Mouse (Mus musculus) myocyte (in vitro differentiated cells): ENCODE results near the gene Timm23. TPM values are rescaled to one million over a fixed set of nuclear protein-coding genes. Genes with fewer than 3 reads are reported as not detected.

Experiments used
- H3K27me3 ChIP-seq: one replicate; pipeline ENCODE4 v1.6.1; 2011; ENCODE audit not compliant: control insufficient read depth, insufficient read depth, insufficient read length
- H3K36me3 ChIP-seq: one replicate; pipeline ENCODE4 v1.6.1; 2011; ENCODE audit not compliant: control insufficient read depth, insufficient read depth
- H3K4me2 ChIP-seq: one replicate; pipeline ENCODE4 v1.6.1; 2011; ENCODE audit warnings: low read depth, control low read depth
- H3K4me3 ChIP-seq: one replicate; pipeline ENCODE4 v1.5.1; 2011; ENCODE audit warnings: mild to moderate bottlenecking, control low read depth, moderate library complexity
- H3K79me2 ChIP-seq: one replicate; pipeline ENCODE4 v1.6.1; 2011; ENCODE audit not compliant: control insufficient read depth, insufficient read depth
- H3ac ChIP-seq: one replicate; pipeline ENCODE4 v1.6.1; 2011; ENCODE audit not compliant: control insufficient read depth, insufficient read length
- CEBPB ChIP-seq: IDR thresholded peaks from 2 replicates; pipeline ENCODE4 v1.6.1; 2011; ENCODE audit warnings: mild to moderate bottlenecking, moderate library complexity; ENCODE audit not compliant: poor library complexity, insufficient read depth, severe bottlenecking
- E2F4 ChIP-seq: IDR thresholded peaks from one replicate; pipeline ENCODE4 v1.6.1; 2011; ENCODE audit warnings: mild to moderate bottlenecking, control low read depth, moderate library complexity; ENCODE audit not compliant: insufficient read depth
- MAX ChIP-seq: IDR thresholded peaks from one replicate; pipeline ENCODE4 v1.6.1; 2011; ENCODE audit warnings: low read depth, mild to moderate bottlenecking, control low read depth
- MYOD1 ChIP-seq, 3 experiments: IDR thresholded peaks; one replicate each; pipeline ENCODE4 v1.6.1; 2011; ENCODE audit warnings: control low read depth in 2 of 3, low read depth in 2 of 3, mild to moderate bottlenecking in 2 of 3, moderate library complexity in 1 of 3; ENCODE audit not compliant: insufficient read length in 2 of 3, control insufficient read depth in 1 of 3
- MYOG ChIP-seq, 3 experiments: IDR thresholded peaks; one replicate each; pipeline ENCODE4 v1.6.1; 2011; ENCODE audit warnings: control low read depth in 2 of 3, low read depth in 2 of 3, mild to moderate bottlenecking in 2 of 3; ENCODE audit not compliant: insufficient read length in 2 of 3, control insufficient read depth in 1 of 3, insufficient read depth in 1 of 3
- POLR2A ChIP-seq: IDR thresholded peaks from one replicate; pipeline ENCODE4 v1.6.1; 2011; ENCODE audit warnings: low read depth, mild to moderate bottlenecking, control low read depth, moderate library complexity; ENCODE audit not compliant: insufficient read length
- POLR2AphosphoS2 ChIP-seq: IDR thresholded peaks from one replicate; pipeline ENCODE4 v1.6.1; 2011; ENCODE audit warnings: low read depth, control low read depth; ENCODE audit not compliant: insufficient read length
- REST ChIP-seq: IDR thresholded peaks from one replicate; pipeline ENCODE4 v1.6.1; 2011; ENCODE audit warnings: mild to moderate bottlenecking, control low read depth, moderate library complexity; ENCODE audit not compliant: insufficient read depth, insufficient read length
- SRF ChIP-seq: IDR thresholded peaks from one replicate; pipeline ENCODE4 v1.6.1; 2011; ENCODE audit warnings: low read depth; ENCODE audit not compliant: control insufficient read depth, insufficient read length
- TCF12 ChIP-seq: IDR thresholded peaks from one replicate; pipeline ENCODE4 v1.6.1; 2011; ENCODE audit warnings: mild to moderate bottlenecking, control low read depth; ENCODE audit not compliant: poor library complexity, insufficient read depth, severe bottlenecking
- TCF3 ChIP-seq: IDR thresholded peaks from one replicate; pipeline ENCODE4 v1.6.1; 2011; ENCODE audit warnings: low read depth, control low read depth; ENCODE audit not compliant: insufficient read length
- USF1 ChIP-seq: IDR thresholded peaks from one replicate; pipeline ENCODE4 v1.6.1; 2011; ENCODE audit warnings: low read depth, mild to moderate bottlenecking, control low read depth, moderate library complexity
- polyA plus RNA-seq: library from polyadenylated mRNA; unstranded; fragments of >200 nt; fragmentation: generic; extraction: Trizol; gene quantifications from one replicate; pipeline ENCODE4 v1.2.1, GENCODE M21; 2012; ENCODE audit warnings: missing spikeins

Gene Timm23
- polyA plus RNA-seq, 1 experiment = 242 TPM

GRCm38 (mm10) chr14:32168653-32169231 lies 33.0 kb downstream of the Timm23 start:
- TF ChIP-seq USF1 (no peak), MYOD1 (IDR thresholded peaks at IDR 0.05; ENCODE audit: control insufficient read depth in 1 of 3, insufficient read length in 2 of 3, low read depth in 2 of 3) (no peak), MYOG (IDR thresholded peaks at IDR 0.05; ENCODE audit: control insufficient read depth in 1 of 3, insufficient read depth in 1 of 3, insufficient read length in 2 of 3, low read depth in 2 of 3) (no peak), POLR2A (no peak), E2F4 (no peak), CEBPB (no peak), REST (no peak)
- Histone ChIP-seq H3K36me3 (peaks cover 15% of the 10 kb centered on the region), H3K4me3 (no peak overlapping the region), H3K27me3 (no peaks in the 10 kb centered on the region), H3K4me2 (no peak overlapping the region), H3ac (no peak overlapping the region), H3K79me2 (peaks cover 62% of the 10 kb centered on the region)

DNA sequence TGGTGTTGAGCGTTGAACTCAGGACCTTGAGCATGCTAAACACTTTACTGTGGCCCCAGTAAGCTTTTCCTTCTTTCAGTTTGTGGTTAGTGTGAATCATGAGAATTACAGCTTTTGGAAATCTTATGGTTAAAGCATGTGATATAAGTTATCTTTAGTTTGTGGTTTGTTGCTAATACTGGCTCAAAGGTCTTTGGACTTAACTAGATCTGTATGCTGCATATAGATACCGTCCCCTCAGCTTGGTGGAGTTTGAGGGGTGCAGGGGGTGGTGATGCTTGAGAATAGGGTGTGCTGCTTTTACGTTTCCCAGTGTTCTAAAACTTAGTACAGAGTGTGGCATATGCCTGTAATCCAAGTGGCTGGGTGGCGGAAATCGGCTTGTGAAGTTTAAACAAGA lies 34.4 kb downstream of the Timm23 start:
- no peak for TF ChIP-seq TCF12
- no peak for TF ChIP-seq MYOG (IDR thresholded peaks at IDR 0.05; ENCODE audit: control insufficient read depth in 1 of 3, insufficient read depth in 1 of 3, insufficient read length in 2 of 3, low read depth in 2 of 3)
- no peak for TF ChIP-seq SRF
- no peak for TF ChIP-seq POLR2AphosphoS2
- TF ChIP-seq TCF3 = no peak
- TF ChIP-seq MYOD1 (IDR thresholded peaks at IDR 0.05; ENCODE audit: control insufficient read depth in 1 of 3, insufficient read length in 2 of 3, low read depth in 2 of 3) = no peak
- TF ChIP-seq CEBPB = no peak
- no peak for TF ChIP-seq POLR2A
- TF ChIP-seq MAX = no peak
- no peak for TF ChIP-seq E2F4
- TF ChIP-seq USF1 = no peak
- TF ChIP-seq REST = no peak
- Histone ChIP-seq H3K4me2 (peak overlapping the region; percentile 65), H3K27me3 (no peaks in the 10 kb centered on the region), H3K79me2 (peaks cover 77% of the 10 kb centered on the region), H3ac (no peak overlapping the region), H3K36me3 (peaks cover 4% of the 10 kb centered on the region), H3K4me3 (no peak overlapping the region)

DNA sequence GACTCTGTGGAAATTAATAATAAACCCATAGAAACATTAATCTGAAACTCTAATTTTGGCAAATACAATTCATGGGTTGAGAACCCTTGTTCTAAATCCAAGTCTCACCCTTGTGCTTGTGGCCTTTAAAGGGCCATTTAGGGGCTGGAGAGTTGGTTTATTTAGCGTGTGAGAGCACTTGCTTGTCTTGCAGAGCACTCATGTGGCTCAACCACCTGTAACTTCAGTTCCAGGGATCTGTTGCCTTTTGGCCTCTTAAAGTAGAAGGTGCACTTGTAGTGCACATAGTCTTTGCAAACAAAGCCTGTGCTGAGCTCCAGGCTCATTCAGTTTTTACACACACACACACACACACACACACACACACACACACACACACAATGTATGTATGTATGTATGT lies 34.9 kb downstream of the Timm23 start:
- no peaks in the 10 kb centered on the region for H3K27me3 ChIP-seq
- H3K79me2 ChIP-seq = peaks cover 81% of the 10 kb centered on the region
- TF ChIP-seq E2F4 (no peak), TCF12 (no peak), TCF3 (no peak), POLR2A (no peak), MAX (no peak), POLR2AphosphoS2 (no peak)
- no peak overlapping the region for H3K4me3 ChIP-seq
- no peak overlapping the region for H3ac ChIP-seq
- H3K36me3 ChIP-seq = peaks cover 4% of the 10 kb centered on the region
- peak overlapping the region; percentile 65 for H3K4me2 ChIP-seq

DNA sequence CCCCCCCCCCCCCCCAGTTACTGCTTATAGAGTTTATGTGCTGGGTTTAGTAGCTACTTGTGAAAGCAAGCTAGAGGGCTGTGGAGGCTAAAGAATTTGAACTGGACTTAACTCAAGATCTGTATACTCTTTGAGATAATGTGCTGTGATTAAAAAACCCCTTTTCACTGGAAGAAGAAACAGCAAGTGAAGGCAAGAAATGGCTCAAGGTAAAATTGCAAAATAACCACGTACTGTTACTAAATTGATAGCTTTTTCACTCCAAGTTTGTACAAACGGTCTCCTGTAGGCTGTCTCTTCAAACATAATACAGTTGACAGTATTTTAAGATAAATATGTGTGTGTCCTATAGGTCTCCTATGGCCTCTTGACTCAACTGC lies 35.6 kb downstream of the Timm23 start:
- peak overlapping the region; percentile 27 for H3K4me3 ChIP-seq
- H3K4me2 ChIP-seq = peak overlapping the region; percentile 65
- peaks cover under 1% of the 10 kb centered on the region for H3K36me3 ChIP-seq
- peaks cover 89% of the 10 kb centered on the region for H3K79me2 ChIP-seq
- H3K27me3 ChIP-seq = no peaks in the 10 kb centered on the region
- H3ac ChIP-seq = no peak overlapping the region
- TF ChIP-seq POLR2A (no peak), E2F4 (no peak), TCF12 (no peak), USF1 (no peak), POLR2AphosphoS2 (no peak), TCF3 (no peak), SRF (no peak), MYOD1 (IDR thresholded peaks at IDR 0.05; ENCODE audit: control insufficient read depth in 1 of 3, insufficient read length in 2 of 3, low read depth in 2 of 3) (no peak), MAX (no peak), MYOG (IDR thresholded peaks at IDR 0.05; ENCODE audit: control insufficient read depth in 1 of 3, insufficient read depth in 1 of 3, insufficient read length in 2 of 3, low read depth in 2 of 3) (no peak), CEBPB (no peak), REST (no peak)

GRCm38 (mm10) chr14:32165278-32166061 lies 36.2 kb downstream of the Timm23 start:
- peaks cover 93% of the 10 kb centered on the region for H3K79me2 ChIP-seq
- H3K4me3 ChIP-seq = peak overlapping the region; percentile 27
- H3K36me3 ChIP-seq = no peaks in the 10 kb centered on the region
- H3ac ChIP-seq = no peak overlapping the region
- H3K4me2 ChIP-seq = peak overlapping the region; percentile 65
- no peaks in the 10 kb centered on the region for H3K27me3 ChIP-seq
- TF ChIP-seq CEBPB (no peak), MYOG (IDR thresholded peaks at IDR 0.05; ENCODE audit: control insufficient read depth in 1 of 3, insufficient read depth in 1 of 3, insufficient read length in 2 of 3, low read depth in 2 of 3) (peak in 1 of 3 experiments; percentile 76), POLR2A (peak; percentile 31), MYOD1 (IDR thresholded peaks at IDR 0.05; ENCODE audit: control insufficient read depth in 1 of 3, insufficient read length in 2 of 3, low read depth in 2 of 3) (peak in 2 of 3 experiments; percentile 54 to 89), USF1 (no peak), MAX (no peak)
